Mouse (Mus musculus) intestine, embryonic 14.5 days (tissue): ENCODE results near the gene Themis2. TPM values are rescaled to one million over a fixed set of nuclear protein-coding genes. Genes with fewer than 3 reads are reported as not detected.

Experiments
- ATAC-seq: fragments of 200-750 bp; cut with Nextera tagmentation; replicated peaks from 2 replicates; pipeline ENCODE4 v1.8.0; 2017; ENCODE audit warnings: low read depth, moderate number of reproducible peaks, moderate TSS enrichment, moderate library complexity; ENCODE audit not compliant: low FRiP score, low TSS enrichment
- DNase-seq: peaks from one replicate; pipeline ENCODE4 v3.0.0-alpha.2; 2018; ENCODE audit warnings: low spot score
- H3K27ac ChIP-seq: fragments of 300-500 bp; sonication (generic); 2 replicates; pipeline ENCODE4 v1.5.1; 2014; ENCODE audit warnings: low read depth, mild to moderate bottlenecking, control low read depth
- H3K27me3 ChIP-seq: fragments of 300-500 bp; sonication (generic); replicated peaks from 2 replicates; pipeline ENCODE4 v1.6.1; 2014; ENCODE audit warnings: low read length, control low read depth; ENCODE audit not compliant: control insufficient read depth, insufficient read depth
- H3K36me3 ChIP-seq: fragments of 300-500 bp; sonication (generic); 2 replicates; pipeline ENCODE4 v1.6.1; 2014; ENCODE audit warnings: low read length, control low read depth; ENCODE audit not compliant: control insufficient read depth, insufficient read depth
- H3K4me1 ChIP-seq: fragments of 300-500 bp; sonication (generic); replicated peaks from 2 replicates; pipeline ENCODE4 v1.6.1; 2014; ENCODE audit warnings: low read length, control low read depth, mixed read lengths; ENCODE audit not compliant: control insufficient read depth, insufficient read depth
- H3K4me2 ChIP-seq: fragments of 300-500 bp; sonication (generic); 2 replicates; pipeline ENCODE4 v1.6.1; 2014; ENCODE audit warnings: low read length
- H3K4me3 ChIP-seq: fragments of 300-500 bp; sonication (generic); 2 replicates; pipeline ENCODE4 v1.5.1; 2014; ENCODE audit warnings: low read depth, low read length, control low read depth, mixed read lengths
- H3K9ac ChIP-seq: fragments of 300-500 bp; sonication (generic); 2 replicates; pipeline ENCODE4 v1.6.1; 2014; ENCODE audit warnings: mild to moderate bottlenecking, low read length
- H3K9me3 ChIP-seq: fragments of 300-500 bp; sonication (generic); 2 replicates; pipeline ENCODE4 v1.6.1; 2016; ENCODE audit warnings: low read length, control low read depth; ENCODE audit not compliant: control insufficient read depth
- WGBS: fragments of 180-500 bp; shearing (Covaris S2); extraction: QIAGEN DNeasy Blood & Tissue Kit; methylation state at CpG from one replicate; pipeline ENCODE4 v1.1.7; 2014; 5-methylcytosine and 5-hydroxymethylcytosine counted together
- polyA plus RNA-seq: library from polyadenylated mRNA; unstranded; fragments of >200 nt; fragmentation: Nextera tagmentation; extraction: Ambion mirVana; gene quantifications from 2 replicates; pipeline ENCODE4 v1.2.1, GENCODE M21; 2014

The Themis2 gene
- polyA plus RNA-seq, 1 experiment from 2014 or later: 2.0 TPM

- 2% methylated on average over 22 of the region's 22 CpGs for WGBS
- Histone ChIP-seq H3K9me3 (no peaks in the 10 kb centered on the region), H3K4me1 (no peaks in the 10 kb centered on the region), H3K27me3 (peaks cover 4% of the 10 kb centered on the region; the same call in 1 of the 2 replicates), H3K27ac (no peak within 1 kb of the TSS), H3K4me2 (peak within 1 kb of the TSS; percentile 87), H3K9ac (peak within 1 kb of the TSS; percentile 38), H3K36me3 (no peaks in the 10 kb centered on the region), H3K4me3 (peak within 1 kb of the TSS; percentile 38)
- ATAC-seq (peak; percentile 71), DNase-seq (peak; percentile 79)
Observed at GRCm38 (mm10) chr4:132756974-132757373, 39.2 kb downstream of the Themis2 start, which contains the start of gene Smpdl3b. TSS of gene Smpdl3b (minus strand) at chr4:132757252.

GRCm38 (mm10) chr4:132752992-132753391 lies 43.2 kb downstream of the Themis2 start:
- H3K27ac ChIP-seq: no peak overlapping the region
- no peak overlapping the region for H3K9ac ChIP-seq
- no peaks in the 10 kb centered on the region for H3K36me3 ChIP-seq
- 75% methylated on average over 6 of the region's 6 CpGs for WGBS
- no peak overlapping the region for H3K4me3 ChIP-seq
- no peaks in the 10 kb centered on the region for H3K9me3 ChIP-seq
- H3K4me1 ChIP-seq: no peaks in the 10 kb centered on the region
- DNase-seq: no peak
- no peak overlapping the region for H3K4me2 ChIP-seq
- peaks cover 1% of the 10 kb centered on the region; the same call in 1 of the 2 replicates for H3K27me3 ChIP-seq
- no peak for ATAC-seq

- H3K27ac ChIP-seq: no peak overlapping the region
- WGBS: 79% methylated on average over 6 of the region's 6 CpGs
- no peaks in the 10 kb centered on the region for H3K27me3 ChIP-seq
- H3K9ac ChIP-seq: no peak overlapping the region
- no peaks in the 10 kb centered on the region for H3K9me3 ChIP-seq
- no peak overlapping the region for H3K4me3 ChIP-seq
- no peaks in the 10 kb centered on the region for H3K36me3 ChIP-seq
- no peak for DNase-seq
- H3K4me1 ChIP-seq: no peaks in the 10 kb centered on the region
- H3K4me2 ChIP-seq: no peak overlapping the region
- ATAC-seq: no peak
Observed at GRCm38 (mm10) chr4:132749258-132749982, 46.8 kb downstream of the Themis2 start.

GRCm38 (mm10) chr4:132748778-132749177 lies 47.4 kb downstream of the Themis2 start:
- no peak overlapping the region for H3K9ac ChIP-seq
- no peak overlapping the region for H3K4me3 ChIP-seq
- no peaks in the 10 kb centered on the region for H3K36me3 ChIP-seq
- ATAC-seq (no peak), DNase-seq (no peak)
- WGBS: 93% methylated on average over 4 of the region's 4 CpGs
- no peak overlapping the region for H3K27ac ChIP-seq
- no peaks in the 10 kb centered on the region for H3K4me1 ChIP-seq
- no peaks in the 10 kb centered on the region for H3K27me3 ChIP-seq
- no peak overlapping the region for H3K4me2 ChIP-seq
- H3K9me3 ChIP-seq: no peaks in the 10 kb centered on the region

GRCm38 (mm10) chr4:132747664-132748259 lies 48.4 kb downstream of the Themis2 start:
- DNase-seq (no peak), ATAC-seq (peak; percentile 44; the same call in 1 of the 2 replicates)
- Histone ChIP-seq H3K27ac (peak overlapping the region; percentile 36; the same call in 1 of the 2 replicates), H3K9ac (no peak overlapping the region), H3K4me3 (no peak overlapping the region), H3K9me3 (no peaks in the 10 kb centered on the region), H3K4me1 (no peaks in the 10 kb centered on the region), H3K4me2 (0 out of 2 replicates have a peak overlapping the region, but pooled peaks have one; percentile 23), H3K36me3 (no peaks in the 10 kb centered on the region), H3K27me3 (no peaks in the 10 kb centered on the region)
- 53% methylated on average over 9 of the region's 9 CpGs for WGBS

GRCm38 (mm10) chr4:132746911-132747517 lies 49.2 kb downstream of the Themis2 start:
- H3K27me3 ChIP-seq: no peaks in the 10 kb centered on the region
- ATAC-seq (no peak), DNase-seq (no peak)
- 83% methylated on average over 9 of the region's 9 CpGs for WGBS
- H3K4me1 ChIP-seq: no peaks in the 10 kb centered on the region
- no peak overlapping the region for H3K4me3 ChIP-seq
- no peak overlapping the region for H3K27ac ChIP-seq
- no peaks in the 10 kb centered on the region for H3K9me3 ChIP-seq
- no peaks in the 10 kb centered on the region for H3K36me3 ChIP-seq
- no peak overlapping the region for H3K9ac ChIP-seq
- no peak overlapping the region for H3K4me2 ChIP-seq

GRCm38 (mm10) chr4:132743992-132744911 lies 51.9 kb downstream of the Themis2 start:
- no peaks in the 10 kb centered on the region for H3K27me3 ChIP-seq
- no peak overlapping the region for H3K4me2 ChIP-seq
- no peaks in the 10 kb centered on the region for H3K4me1 ChIP-seq
- H3K4me3 ChIP-seq: no peak overlapping the region
- H3K9ac ChIP-seq: no peak overlapping the region
- H3K9me3 ChIP-seq: no peaks in the 10 kb centered on the region
- no peaks in the 10 kb centered on the region for H3K36me3 ChIP-seq
- H3K27ac ChIP-seq: no peak overlapping the region
- DNase-seq (no peak), ATAC-seq (no peak)
- 73% methylated on average over 11 of the region's 11 CpGs for WGBS

- H3K9ac ChIP-seq: no peak overlapping the region
- no peaks in the 10 kb centered on the region for H3K36me3 ChIP-seq
- ATAC-seq (no peak), DNase-seq (no peak)
- no peaks in the 10 kb centered on the region for H3K27me3 ChIP-seq
- no peak overlapping the region for H3K4me3 ChIP-seq
- H3K9me3 ChIP-seq: no peaks in the 10 kb centered on the region
- no peak overlapping the region for H3K27ac ChIP-seq
- H3K4me2 ChIP-seq: no peak overlapping the region
- no peaks in the 10 kb centered on the region for H3K4me1 ChIP-seq
- WGBS: 89% methylated on average over 7 of the region's 7 CpGs
Observed at GRCm38 (mm10) chr4:132741491-132741890, 54.7 kb downstream of the Themis2 start.
